Mouse (Mus musculus): ENCODE results near the gene Gpx8. TPM values are rescaled to one million over a fixed set of nuclear protein-coding genes. Genes with fewer than 3 reads are reported as not detected.

The Gpx8 gene
- 10 to 100 TPM; 92.5 to 98.1 TPM for total RNA-seq (2021)
- long read RNA-seq, experiment 1, transcript Gpx8-202 (2 exons, 769 nt), result minor isoform, 31 of 68 reads
- long read RNA-seq, experiment 1, transcript Gpx8-201 (3 exons, 1,042 nt), result major isoform, 35 of 68 reads
- long read RNA-seq, experiment 1, partial matches to known transcripts, result 1 of 68 reads
- long read RNA-seq, experiment 1, other reads (novel, unspliced or antisense), result 1 of 68 reads
- long read RNA-seq, experiment 2, transcript Gpx8-201 (3 exons, 1,042 nt), result major isoform, 53 of 84 reads
- long read RNA-seq, experiment 2, transcript Gpx8-202 (2 exons, 769 nt), result minor isoform, 25 of 84 reads
- long read RNA-seq, experiment 2, partial matches to known transcripts, result 2 of 84 reads
- long read RNA-seq, experiment 2, other reads (novel, unspliced or antisense), result 4 of 84 reads

DNA sequence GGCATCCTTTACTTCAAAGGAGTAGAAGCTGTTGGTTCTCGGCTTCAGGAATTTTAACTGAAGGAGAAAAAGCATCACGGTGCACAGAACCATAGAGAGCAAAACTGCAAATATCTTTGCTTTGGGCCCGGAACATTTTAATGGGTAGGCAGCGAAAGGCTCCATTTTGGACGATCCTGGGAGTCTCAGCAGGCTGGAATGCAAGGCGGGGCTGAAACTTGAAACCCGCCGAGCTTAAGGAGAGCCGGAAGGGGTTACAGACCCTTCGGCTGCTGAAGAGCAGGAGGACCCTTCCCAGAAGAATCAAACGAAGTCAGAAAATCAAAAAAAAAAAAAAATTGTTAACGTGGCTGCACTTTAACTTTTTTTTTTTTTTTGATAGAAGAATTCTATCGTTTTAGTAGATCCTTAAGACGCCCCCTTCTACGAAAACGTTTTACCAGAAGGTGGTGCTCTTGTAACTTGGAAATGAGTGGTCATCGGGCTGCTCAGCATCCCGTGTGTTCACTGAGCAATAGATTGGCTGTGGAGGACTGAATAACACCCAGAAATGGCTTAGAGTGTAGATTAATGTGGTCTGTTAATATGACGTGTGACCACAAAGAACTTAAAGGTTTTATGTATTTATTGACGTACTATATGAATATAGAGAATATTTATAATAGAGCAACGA, at the start of gene Gpx8:
Gpx8 (minus strand) TSS at position 200 of the 673 bp plus-strand sequence.
- DNase-seq (ENCODE audit: low spot score in 2 of 2), result peak in 1 of 2 experiments; percentile 19

DNA sequence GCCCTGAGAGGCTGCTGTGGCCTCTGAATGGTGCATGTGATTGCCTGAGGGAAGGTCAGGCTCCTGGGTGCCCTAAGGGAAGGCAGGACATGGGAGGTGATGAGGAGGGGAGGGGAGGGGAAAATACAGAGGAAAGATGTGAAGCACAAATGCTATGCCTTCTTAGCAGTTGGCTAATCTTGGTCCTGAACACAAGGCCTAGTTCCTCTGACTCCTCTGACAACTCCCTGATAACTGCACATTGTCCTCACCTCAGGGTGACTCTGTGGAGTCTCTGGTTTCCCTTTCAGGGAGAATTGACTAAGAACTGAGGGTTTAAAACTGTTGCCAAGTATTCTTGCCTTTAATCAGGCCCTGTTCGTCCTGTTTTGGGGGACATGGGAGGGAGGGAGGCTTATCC, 48.4 kb upstream of the Gpx8 start:
- no peak for DNase-seq (ENCODE audit: low spot score in 2 of 2)

DNA sequence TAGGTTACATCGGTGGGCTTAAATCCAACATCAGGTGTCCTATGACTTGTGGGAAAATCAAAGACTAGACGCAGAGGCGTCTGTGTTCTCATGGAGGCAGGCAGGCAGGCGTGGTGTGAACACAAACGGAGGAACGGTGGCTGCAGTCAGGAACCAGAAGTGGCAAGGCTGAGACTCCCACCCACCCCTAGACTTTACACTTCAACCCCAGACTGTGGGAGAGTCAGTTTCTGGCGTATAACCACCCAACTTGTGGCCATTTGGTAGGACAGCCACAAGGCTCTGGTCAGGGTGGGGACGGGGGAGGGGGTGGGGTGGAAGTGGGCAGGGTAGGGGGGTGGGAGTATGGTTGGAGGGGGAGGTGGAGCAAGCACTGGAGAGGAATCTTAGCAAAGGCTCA, 44.3 kb upstream of the Gpx8 start:
- no peak for DNase-seq (ENCODE audit: low spot score in 2 of 2)

DNA sequence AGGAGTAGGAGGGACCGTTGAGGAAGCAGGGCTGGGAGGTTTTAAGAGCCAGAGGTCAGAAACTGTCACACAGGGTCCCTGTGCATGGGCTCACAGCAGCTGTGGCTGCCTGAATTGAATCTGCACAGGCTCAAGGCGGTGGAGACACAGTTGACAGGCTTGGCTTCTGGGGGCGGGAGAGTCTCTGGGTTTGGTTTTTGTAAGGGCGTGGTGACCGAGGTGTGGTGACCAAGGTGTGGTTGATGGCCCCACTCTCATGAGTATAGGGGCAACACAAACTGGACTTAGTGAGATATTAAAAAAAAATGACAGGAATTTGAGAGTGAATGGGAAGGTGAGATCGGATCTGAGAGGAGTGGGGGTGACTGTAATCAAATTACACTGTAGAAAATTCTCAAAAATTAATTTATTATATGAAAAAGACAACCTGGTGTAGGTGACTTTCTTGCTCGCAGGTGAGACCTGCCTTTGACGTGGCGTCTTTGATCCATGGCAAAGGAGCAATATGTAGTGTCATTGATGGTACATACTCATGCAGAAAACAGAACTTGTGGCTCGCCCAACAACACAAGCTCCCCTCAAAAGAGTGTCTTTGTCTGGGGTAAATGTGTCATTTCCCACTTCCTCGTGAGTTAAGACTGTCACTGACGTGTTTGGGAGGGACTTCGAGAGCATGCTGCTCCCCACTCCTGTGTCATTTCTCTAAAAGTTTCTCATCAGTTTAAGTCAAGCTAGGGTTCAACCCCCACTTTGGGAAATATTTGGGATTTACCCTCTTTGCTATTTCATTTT, 41.2 kb upstream of the Gpx8 start:
- DNase-seq (ENCODE audit: low spot score in 2 of 2), result no peak

DNA sequence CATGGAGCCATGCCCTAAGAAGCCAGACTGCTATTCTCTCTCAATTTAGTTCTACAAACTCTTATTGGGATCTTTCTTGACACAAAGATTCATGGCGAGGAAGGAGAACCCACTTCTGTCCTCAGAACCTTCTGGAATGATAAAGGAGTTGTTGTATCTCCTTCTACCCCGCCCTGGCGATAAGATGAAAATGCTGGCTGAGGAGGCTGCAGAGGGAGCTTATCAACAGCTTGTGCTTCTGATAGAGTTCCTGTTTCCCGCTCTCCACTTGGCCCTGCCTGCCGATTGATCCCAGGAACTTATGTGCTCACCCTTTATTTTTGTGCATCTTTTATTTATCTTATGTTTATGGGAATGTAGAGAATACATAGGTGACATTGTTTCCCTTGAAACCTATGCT, 38.5 kb upstream of the Gpx8 start:
- no peak for DNase-seq (ENCODE audit: low spot score in 2 of 2)

DNA sequence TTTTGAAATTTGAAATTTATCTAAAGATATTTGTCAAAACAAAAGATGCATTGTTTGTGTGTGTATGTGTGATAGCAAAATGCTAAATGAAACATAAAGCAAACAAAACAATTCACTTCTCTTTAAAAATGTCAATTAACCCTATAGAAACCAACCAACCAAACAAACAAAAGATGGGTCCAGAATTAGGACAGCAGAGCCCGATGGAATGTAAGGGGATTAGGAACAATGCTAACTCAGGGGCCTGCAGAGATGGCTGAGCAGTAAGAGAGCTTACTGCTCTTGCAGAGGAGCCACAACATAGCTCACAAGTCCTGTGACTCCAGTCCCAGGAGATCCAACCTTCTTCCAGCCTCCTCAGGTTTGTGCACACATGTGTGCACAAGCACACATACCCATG, 35.9 kb upstream of the Gpx8 start:
- no peak for DNase-seq (ENCODE audit: low spot score in 2 of 2)

DNA sequence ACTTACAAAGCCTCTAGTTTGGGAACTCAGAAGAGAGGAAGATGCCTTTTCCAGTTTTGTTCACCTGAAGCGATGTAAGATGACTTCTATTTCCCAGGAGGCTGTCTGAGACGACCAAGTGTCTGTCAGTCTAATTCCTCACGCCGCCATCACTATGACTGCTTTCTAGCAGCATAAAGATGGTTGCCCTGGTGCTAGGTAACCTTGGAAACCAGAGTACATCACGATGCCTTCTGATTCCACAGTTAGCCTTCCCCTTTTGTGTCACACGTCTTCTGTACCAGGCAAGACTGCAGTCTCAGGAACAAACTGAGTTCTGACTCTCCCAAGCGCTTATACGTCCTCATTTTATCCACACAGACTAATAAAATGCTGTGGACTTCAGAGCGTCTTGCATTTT, 32.8 kb upstream of the Gpx8 start:
- DNase-seq (ENCODE audit: low spot score in 2 of 2), result no peak

DNA sequence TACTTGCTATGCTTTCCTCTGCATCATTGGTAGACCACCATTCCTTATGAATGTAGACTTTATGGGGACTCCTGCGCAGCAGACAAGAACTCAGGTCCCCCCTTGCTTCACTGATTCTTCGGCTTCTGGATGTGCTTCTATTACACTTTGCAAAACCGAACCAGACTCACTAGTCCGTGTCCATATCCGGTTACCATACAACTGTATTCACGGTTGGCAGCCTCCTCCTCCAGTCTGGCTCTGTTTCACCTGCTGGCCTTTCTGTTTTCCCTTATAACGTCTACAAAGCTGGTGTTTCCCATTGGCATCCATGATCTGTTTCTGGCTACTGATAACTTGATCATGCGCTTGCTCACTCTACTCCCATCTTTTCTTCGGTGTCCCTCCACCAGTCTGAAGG, 18.3 kb upstream of the Gpx8 start:
- DNase-seq (ENCODE audit: low spot score in 2 of 2), result no peak

DNA sequence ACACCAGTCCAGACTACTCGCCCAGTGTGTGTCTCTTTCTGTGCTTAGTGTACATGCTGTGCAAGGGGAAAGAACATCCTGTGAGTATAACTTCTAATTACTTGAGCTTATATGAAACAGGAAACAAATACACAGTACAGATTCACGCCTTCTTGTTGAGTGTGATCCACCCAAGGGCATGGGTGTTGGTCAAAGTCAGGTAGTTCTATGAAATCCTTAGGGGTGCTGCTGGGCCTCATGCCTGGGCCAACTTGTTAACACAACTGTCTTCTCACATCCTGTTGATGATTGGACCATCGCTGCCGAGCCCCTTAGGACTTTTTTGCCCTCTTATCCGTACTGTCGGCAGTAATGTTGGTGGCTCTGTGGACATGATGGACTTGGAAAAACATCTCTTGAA, 15.5 kb upstream of the Gpx8 start:
- no peak for DNase-seq (ENCODE audit: low spot score in 2 of 2)

DNA sequence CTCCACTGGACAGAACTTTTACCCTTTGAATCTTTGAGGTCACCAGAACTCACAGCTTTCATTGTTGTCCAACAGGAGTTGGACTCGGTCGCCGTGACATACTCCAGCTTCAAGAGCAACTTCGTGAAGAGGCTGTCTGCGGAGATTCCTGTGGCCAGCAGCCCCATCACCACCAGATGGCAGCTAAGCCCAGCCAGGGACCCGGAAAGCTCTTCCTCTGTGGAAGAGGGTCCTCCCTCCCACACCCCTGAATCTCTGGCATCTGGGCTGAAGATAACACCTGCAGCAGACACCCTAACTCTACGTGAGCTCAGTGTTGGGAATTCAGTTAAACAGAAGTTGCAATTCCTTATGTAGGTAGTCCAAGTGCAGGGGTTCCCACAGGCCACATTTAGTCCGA, 9.6 kb upstream of the Gpx8 start:
- DNase-seq (ENCODE audit: low spot score in 2 of 2), result no peak

DNA sequence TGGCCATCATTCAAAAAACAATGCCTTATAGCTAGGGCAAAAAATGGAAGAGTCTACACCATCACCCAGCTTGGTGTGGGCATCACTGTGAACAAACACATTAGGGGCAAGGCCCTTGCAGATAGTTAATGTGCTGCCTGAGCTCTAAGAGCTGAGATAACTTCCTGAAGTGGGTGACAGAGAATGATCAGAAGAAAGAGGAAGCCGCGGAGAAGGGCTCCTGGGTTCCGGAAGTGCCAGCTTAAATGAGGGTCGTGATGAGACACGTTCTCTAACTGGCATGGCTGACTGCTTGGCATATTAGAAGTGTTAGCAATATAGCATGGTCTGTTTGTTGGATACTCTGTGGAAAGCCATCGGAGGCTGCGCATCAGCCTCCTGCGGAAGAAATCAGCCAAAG, 8.0 kb upstream of the Gpx8 start:
- DNase-seq (ENCODE audit: low spot score in 2 of 2), result no peak

DNA sequence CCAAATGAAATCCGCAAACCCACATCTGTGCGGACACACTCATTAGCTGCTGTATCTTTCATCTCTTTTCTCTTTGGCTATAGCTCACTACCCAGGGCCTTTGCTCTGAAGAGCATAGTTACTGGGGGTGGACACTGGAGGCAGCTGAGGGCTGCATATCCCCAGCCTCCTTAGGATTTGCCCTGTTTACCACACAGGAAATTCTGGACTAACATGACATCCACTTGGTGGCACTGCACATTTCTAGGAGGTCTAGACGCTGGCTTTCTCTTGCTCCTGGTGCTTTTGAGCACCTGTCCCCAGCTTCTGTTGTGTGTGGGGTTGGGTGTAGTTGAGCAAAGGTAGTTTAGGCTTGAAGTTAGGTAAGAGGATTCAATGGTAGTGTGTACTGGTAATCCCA, 1.4 kb upstream of the Gpx8 start:
- DNase-seq (ENCODE audit: low spot score in 2 of 2), result no peak

DNA sequence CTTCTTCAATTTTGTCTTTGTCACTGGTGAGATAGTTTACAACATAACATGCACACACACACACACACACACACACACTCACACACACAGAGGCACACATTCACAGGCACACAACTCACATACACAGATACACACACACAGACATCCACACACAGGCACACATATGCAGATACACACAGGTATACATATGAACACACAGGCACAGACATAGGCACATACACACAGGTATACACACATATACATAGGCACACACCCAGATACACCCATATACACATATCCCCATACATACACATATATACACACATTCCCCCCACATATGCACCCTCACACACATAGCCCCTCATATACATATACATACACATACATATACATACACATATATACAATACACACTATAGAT, 808 bp upstream of the Gpx8 start:
- DNase-seq (ENCODE audit: low spot score in 2 of 2), result no peak

DNA sequence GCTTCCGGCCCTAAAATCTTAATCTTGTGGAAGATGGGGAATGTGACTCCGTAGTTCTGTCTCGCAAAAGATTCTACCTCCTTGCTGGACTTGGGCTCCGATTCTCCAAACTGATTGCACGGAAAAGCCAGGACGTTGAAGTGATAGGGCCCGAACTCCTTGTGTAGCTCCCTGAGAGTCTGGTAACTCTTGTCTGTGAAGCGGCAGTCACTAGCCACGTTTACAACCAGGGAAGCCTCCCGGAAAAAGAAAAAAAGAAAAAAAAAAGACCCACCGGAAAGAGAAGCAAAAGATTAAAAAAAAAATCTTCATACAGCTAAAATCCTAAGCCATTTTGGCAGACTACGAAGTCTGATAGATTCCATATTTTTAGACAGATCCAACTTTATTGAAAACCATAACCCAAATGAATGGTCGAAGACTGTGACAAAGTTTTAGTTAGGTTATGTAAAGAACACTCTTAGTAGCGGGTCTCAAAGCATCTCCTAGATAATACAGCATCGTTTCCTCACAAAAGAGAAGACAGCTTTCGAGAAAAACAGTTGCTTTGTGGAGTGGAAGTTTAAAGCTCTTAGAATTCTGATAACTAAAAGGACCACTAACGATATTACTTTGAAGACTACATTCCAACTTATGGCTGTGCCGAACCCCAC, 626 bp downstream of the Gpx8 start:
- DNase-seq (ENCODE audit: low spot score in 2 of 2), result no peak

DNA sequence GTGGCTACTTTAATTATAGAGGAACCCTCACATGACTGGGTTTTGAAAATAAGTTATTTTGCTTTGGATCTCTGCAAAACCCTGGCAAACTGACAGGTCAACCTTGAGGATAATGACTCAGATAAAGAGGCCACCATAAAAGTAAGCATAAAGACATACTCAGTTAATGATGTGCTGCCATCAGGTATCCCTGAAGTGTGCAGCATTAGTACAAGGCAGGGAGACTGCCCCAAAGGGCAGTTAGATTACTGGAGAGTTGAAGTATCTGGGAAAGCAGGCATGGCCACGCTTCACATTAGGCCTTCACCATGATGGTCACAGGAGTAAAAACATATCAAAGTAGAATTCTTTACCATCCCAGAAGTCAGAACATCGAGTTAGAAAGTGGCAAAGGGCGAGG, 1.3 kb downstream of the Gpx8 start:
- no peak for DNase-seq (ENCODE audit: low spot score in 2 of 2)

DNA sequence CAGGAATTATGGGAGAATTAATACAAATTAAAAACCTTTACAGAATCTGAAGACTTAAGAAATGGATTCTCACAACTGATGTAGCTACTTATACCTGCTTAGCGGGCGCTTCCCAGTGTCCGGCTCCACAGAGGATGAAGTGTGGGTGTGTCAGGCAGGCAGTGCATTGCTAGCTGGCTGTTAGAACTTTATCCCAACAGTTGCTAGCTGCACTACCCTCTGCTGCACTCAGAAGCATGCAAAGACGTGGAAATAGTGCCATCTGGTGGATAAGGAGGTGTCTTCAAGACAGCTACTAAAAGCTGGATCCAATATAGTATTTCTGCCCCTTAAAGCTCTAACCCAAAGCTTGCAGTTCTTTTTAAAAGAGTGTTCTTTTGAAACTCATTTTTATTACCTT, 10.4 kb downstream of the Gpx8 start:
- peak; percentile 10 to 45 for DNase-seq (ENCODE audit: low spot score in 2 of 2)

DNA sequence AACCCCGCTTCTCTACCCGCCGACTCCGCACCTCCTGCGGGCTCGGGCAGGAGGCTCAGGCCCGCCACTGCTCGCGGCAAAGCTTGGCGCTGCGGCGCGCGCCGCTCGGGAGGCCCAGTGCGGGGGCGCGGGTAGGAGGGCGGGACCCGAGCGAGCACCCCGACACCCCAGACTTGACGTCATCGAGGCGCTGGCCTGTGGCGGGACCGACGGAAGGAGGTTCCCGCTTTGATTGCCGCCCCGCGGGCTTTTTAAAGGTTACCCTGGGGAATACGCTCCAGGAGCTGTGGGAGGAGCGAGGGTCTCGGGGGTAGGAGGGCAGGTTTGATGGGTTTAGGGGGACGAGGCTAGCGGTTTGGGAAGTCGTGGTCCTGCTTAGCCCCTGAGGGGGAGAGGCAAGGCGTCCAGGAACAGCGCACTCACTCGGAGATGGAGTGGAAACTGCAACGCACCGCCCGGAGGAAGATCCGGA, 11.2 kb downstream of the Gpx8 start, which contains the start of gene Cdc20b:
Cdc20b (plus strand) TSS at position 162 of the 472 bp plus-strand sequence.
- DNase-seq (ENCODE audit: low spot score in 2 of 2), result peak in 1 of 2 experiments; percentile 7

DNA sequence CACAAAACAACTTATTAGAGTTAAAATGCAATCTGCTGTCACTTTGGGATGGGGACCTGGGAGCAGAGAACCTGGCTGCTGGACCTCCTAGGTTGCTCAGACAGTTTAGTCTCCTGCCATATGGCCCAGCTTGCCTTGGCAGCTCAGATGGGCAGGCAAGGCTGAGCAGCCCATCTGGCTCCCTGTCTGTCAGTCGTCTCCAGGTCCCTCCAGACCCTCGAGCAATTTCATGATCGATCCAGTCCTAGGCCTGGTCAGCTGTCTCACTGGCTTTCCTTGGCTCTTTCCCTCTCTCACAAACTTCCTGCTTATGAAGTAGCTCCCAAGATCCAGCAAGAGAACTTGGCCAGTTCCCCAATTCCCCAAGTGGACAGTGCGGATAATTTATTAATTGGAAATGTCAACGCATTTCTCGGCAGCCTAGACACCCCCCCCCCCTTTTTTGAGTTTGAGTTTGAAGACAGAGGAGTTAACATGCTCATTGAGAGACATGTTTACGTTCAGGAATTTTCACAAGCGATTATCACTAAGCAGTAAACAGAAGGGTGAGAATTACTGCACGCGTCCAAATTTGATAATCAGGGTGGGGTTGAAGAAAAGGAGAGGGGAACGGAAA, 11.8 kb downstream of the Gpx8 start:
- DNase-seq (ENCODE audit: low spot score in 2 of 2), result no peak

DNA sequence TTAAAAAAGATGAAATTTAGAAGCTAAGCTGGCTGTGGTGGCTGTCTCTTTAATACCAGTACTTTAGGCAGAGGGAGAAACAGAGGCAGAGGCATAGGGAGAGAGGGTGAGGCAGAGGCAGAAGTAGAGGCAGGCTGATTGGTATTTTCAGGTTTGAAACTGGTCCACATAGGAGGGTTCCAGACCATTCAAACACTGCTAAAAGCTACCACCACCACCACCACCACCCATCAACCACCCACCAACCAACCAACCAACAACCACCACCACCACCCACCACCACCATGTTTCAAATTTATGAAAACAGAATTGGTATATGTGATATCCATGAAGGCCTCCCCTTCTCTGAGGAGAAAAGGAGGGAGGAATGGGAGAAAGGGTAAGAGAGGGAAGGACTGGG, 13.4 kb downstream of the Gpx8 start:
- DNase-seq (ENCODE audit: low spot score in 2 of 2), result no peak

DNA sequence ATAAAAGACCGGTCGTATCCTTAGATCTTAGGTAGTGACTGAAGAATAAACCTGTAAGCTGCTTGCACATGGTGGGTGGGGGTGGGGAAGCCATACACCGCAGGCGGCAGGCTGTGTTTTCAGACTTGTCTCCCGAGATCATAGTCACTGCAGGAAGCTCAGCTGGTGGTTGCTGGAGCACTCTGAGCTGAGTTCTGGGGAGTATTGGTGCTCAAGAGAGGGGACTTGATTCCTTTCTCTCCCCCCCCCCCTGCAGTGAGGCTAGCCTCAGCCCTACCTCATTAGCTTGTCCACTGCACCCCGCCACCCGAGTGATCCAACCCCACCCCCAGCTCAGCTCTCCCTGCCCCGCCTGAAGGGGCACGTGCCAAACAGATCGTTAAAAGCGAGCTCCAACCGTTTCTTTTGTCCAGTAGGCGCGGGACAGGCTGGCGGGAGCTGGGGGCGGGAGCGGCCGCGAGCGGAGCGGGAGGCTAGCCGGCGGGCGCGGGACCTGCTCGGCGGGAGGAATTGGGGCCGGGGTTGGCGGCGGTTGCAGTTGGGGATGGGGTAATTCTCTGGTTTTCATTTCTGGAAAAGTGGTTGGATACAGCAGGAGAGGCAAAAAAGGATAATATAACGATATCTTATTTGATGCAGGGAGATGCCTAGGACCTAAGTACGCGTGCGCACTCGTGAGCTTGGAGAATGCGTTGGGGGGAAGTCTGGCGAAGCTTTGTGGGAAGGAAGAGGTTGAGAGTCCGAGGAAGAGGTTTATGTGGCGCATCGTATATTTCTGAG, 14.2 kb downstream of the Gpx8 start:
- no peak for DNase-seq (ENCODE audit: low spot score in 2 of 2)
